Mouse (Mus musculus): ENCODE results near the gene Olfr1177-ps. TPM values are rescaled to one million over a fixed set of nuclear protein-coding genes. Genes with fewer than 3 reads are reported as not detected.

Olfr1177-ps gene
- polyA plus RNA-seq (2015; fragmentation: Nextera tagmentation; extraction: Ambion mirVana): not detected in 2 replicates

GRCm38 (mm10) chr2:88346392-88346791 lies at the start of gene Olfr1177-ps:
TSS of gene Olfr1177-ps (minus strand) at chr2:88346492.
- H3K27ac ChIP-seq (ENCODE audit: low read length): no peak within 1 kb of the TSS
- no peak within 1 kb of the TSS for H3K4me2 ChIP-seq (ENCODE audit: low read depth, low read length)
- no peaks in the 10 kb centered on the region for H3K27me3 ChIP-seq (ENCODE audit: control insufficient read depth, insufficient read depth, low read length)
- H3K4me1 ChIP-seq (ENCODE audit: control insufficient read depth, insufficient read depth, low read length): no peaks in the 10 kb centered on the region
- H3K4me3 ChIP-seq (replicated peaks; ENCODE audit: low read length): no peak within 1 kb of the TSS
- WGBS: 73% methylated on average over 1 of the region's 1 CpGs
- H3K9me3 ChIP-seq (replicated peaks; ENCODE audit: control insufficient read depth, low read length): no peaks in the 10 kb centered on the region
- no peaks in the 10 kb centered on the region for H3K36me3 ChIP-seq (ENCODE audit: control insufficient read depth, insufficient read depth, low read length)
- ATAC-seq (ENCODE audit: insufficient read depth, low FRiP score): no peak
- H3K9ac ChIP-seq (ENCODE audit: low read length): no peak within 1 kb of the TSS

GRCm38 (mm10) chr2:88386762-88387161 lies 40.5 kb upstream of the Olfr1177-ps start, which contains the start of gene Olfr1178:
TSS of gene Olfr1178 (plus strand) at chr2:88387062.
- Histone ChIP-seq H3K27ac (ENCODE audit: low read length) (no peak within 1 kb of the TSS), H3K4me2 (ENCODE audit: low read depth, low read length) (no peak within 1 kb of the TSS), H3K36me3 (ENCODE audit: control insufficient read depth, insufficient read depth, low read length) (no peaks in the 10 kb centered on the region), H3K27me3 (ENCODE audit: control insufficient read depth, insufficient read depth, low read length) (no peaks in the 10 kb centered on the region), H3K9ac (ENCODE audit: low read length) (no peak within 1 kb of the TSS), H3K9me3 (replicated peaks; ENCODE audit: control insufficient read depth, low read length) (no peaks in the 10 kb centered on the region), H3K4me3 (replicated peaks; ENCODE audit: low read length) (no peak within 1 kb of the TSS), H3K4me1 (ENCODE audit: control insufficient read depth, insufficient read depth, low read length) (no peaks in the 10 kb centered on the region)
- 83% methylated on average over 1 of the region's 1 CpGs for WGBS
- ATAC-seq (ENCODE audit: insufficient read depth, low FRiP score): no peak

GRCm38 (mm10) chr2:88356304-88356703 lies 10.0 kb upstream of the Olfr1177-ps start:
- H3K4me2 ChIP-seq (ENCODE audit: low read depth, low read length): no peak overlapping the region
- H3K27me3 ChIP-seq (ENCODE audit: control insufficient read depth, insufficient read depth, low read length): no peaks in the 10 kb centered on the region
- no peak overlapping the region for H3K27ac ChIP-seq (ENCODE audit: low read length)
- no peak for ATAC-seq (ENCODE audit: insufficient read depth, low FRiP score)
- H3K36me3 ChIP-seq (ENCODE audit: control insufficient read depth, insufficient read depth, low read length): no peaks in the 10 kb centered on the region
- WGBS: 2% methylated on average over 2 of the region's 2 CpGs
- no peak overlapping the region for H3K9ac ChIP-seq (ENCODE audit: low read length)
- no peaks in the 10 kb centered on the region for H3K9me3 ChIP-seq (replicated peaks; ENCODE audit: control insufficient read depth, low read length)
- no peaks in the 10 kb centered on the region for H3K4me1 ChIP-seq (ENCODE audit: control insufficient read depth, insufficient read depth, low read length)
- no peak overlapping the region for H3K4me3 ChIP-seq (replicated peaks; ENCODE audit: low read length)

- Histone ChIP-seq H3K27ac (ENCODE audit: low read length) (no peak within 1 kb of the TSS), H3K36me3 (ENCODE audit: control insufficient read depth, insufficient read depth, low read length) (no peaks in the 10 kb centered on the region), H3K9me3 (replicated peaks; ENCODE audit: control insufficient read depth, low read length) (no peaks in the 10 kb centered on the region), H3K4me3 (replicated peaks; ENCODE audit: low read length) (no peak within 1 kb of the TSS), H3K27me3 (ENCODE audit: control insufficient read depth, insufficient read depth, low read length) (no peaks in the 10 kb centered on the region), H3K4me2 (ENCODE audit: low read depth, low read length) (no peak within 1 kb of the TSS), H3K4me1 (ENCODE audit: control insufficient read depth, insufficient read depth, low read length) (no peaks in the 10 kb centered on the region), H3K9ac (ENCODE audit: low read length) (no peak within 1 kb of the TSS)
- 52% methylated on average over 1 of the region's 1 CpGs for WGBS
- ATAC-seq (ENCODE audit: insufficient read depth, low FRiP score): no peak
These were observed 9.9 kb downstream of the Olfr1177-ps start, which contains the start of gene Olfr1176 for GRCm38 (mm10) chr2:88336421-88336820. TSS of gene Olfr1176 (plus strand) at chr2:88336721.

GRCm38 (mm10) chr2:88327115-88327514 lies 19.2 kb downstream of the Olfr1177-ps start, which contains the start of gene Olfr1175-ps:
TSS of gene Olfr1175-ps (minus strand) at chr2:88327215.
- no peak within 1 kb of the TSS for H3K27ac ChIP-seq (ENCODE audit: low read length)
- no peaks in the 10 kb centered on the region for H3K9me3 ChIP-seq (replicated peaks; ENCODE audit: control insufficient read depth, low read length)
- H3K27me3 ChIP-seq (ENCODE audit: control insufficient read depth, insufficient read depth, low read length): no peaks in the 10 kb centered on the region
- H3K9ac ChIP-seq (ENCODE audit: low read length): no peak within 1 kb of the TSS
- no peak within 1 kb of the TSS for H3K4me3 ChIP-seq (replicated peaks; ENCODE audit: low read length)
- H3K4me1 ChIP-seq (ENCODE audit: control insufficient read depth, insufficient read depth, low read length): no peaks in the 10 kb centered on the region
- ATAC-seq (ENCODE audit: insufficient read depth, low FRiP score): no peak
- no peak within 1 kb of the TSS for H3K4me2 ChIP-seq (ENCODE audit: low read depth, low read length)
- H3K36me3 ChIP-seq (ENCODE audit: control insufficient read depth, insufficient read depth, low read length): no peaks in the 10 kb centered on the region
- WGBS: 77% methylated on average over 2 of the region's 2 CpGs

GRCm38 (mm10) chr2:88315035-88315434 lies 31.3 kb downstream of the Olfr1177-ps start, which contains the start of gene Olfr1174-ps:
TSS of gene Olfr1174-ps (minus strand) at chr2:88315135.
- Histone ChIP-seq H3K4me3 (replicated peaks; ENCODE audit: low read length) (no peak within 1 kb of the TSS), H3K4me2 (ENCODE audit: low read depth, low read length) (no peak within 1 kb of the TSS), H3K36me3 (ENCODE audit: control insufficient read depth, insufficient read depth, low read length) (no peaks in the 10 kb centered on the region), H3K27ac (ENCODE audit: low read length) (no peak within 1 kb of the TSS), H3K9ac (ENCODE audit: low read length) (no peak within 1 kb of the TSS), H3K27me3 (ENCODE audit: control insufficient read depth, insufficient read depth, low read length) (no peaks in the 10 kb centered on the region), H3K9me3 (replicated peaks; ENCODE audit: control insufficient read depth, low read length) (no peaks in the 10 kb centered on the region), H3K4me1 (ENCODE audit: control insufficient read depth, insufficient read depth, low read length) (no peaks in the 10 kb centered on the region)
- 90% methylated on average over 4 of the region's 4 CpGs for WGBS
- ATAC-seq (ENCODE audit: insufficient read depth, low FRiP score): no peak

Other genes starting within 250 kb of the Olfr1177-ps start
- not detected in 2 replicates for gene Olfr1166, start 218.2 kb downstream of the Olfr1177-ps start, polyA plus RNA-seq (2015; fragmentation: Nextera tagmentation; extraction: Ambion mirVana)
- not detected in 2 replicates for gene Olfr1167, start 191.3 kb downstream of the Olfr1177-ps start, polyA plus RNA-seq (2015; fragmentation: Nextera tagmentation; extraction: Ambion mirVana)
- not detected in 2 replicates for gene Olfr1168, start 164.6 kb downstream of the Olfr1177-ps start, polyA plus RNA-seq (2015; fragmentation: Nextera tagmentation; extraction: Ambion mirVana)
- gene Olfr1170, start 118.2 kb downstream of the Olfr1177-ps start, polyA plus RNA-seq (2015; fragmentation: Nextera tagmentation; extraction: Ambion mirVana): not detected in 2 replicates
- gene Olfr1173, start 66.6 kb downstream of the Olfr1177-ps start, polyA plus RNA-seq (2015; fragmentation: Nextera tagmentation; extraction: Ambion mirVana): not detected in 2 replicates
- gene Olfr1174-ps, start 31.4 kb downstream of the Olfr1177-ps start, polyA plus RNA-seq (2015; fragmentation: Nextera tagmentation; extraction: Ambion mirVana): not detected in 2 replicates
- gene Olfr1175-ps, start 19.3 kb downstream of the Olfr1177-ps start, polyA plus RNA-seq (2015; fragmentation: Nextera tagmentation; extraction: Ambion mirVana): not detected in 2 replicates
- gene Olfr1176, start 9.8 kb downstream of the Olfr1177-ps start, polyA plus RNA-seq (2015; fragmentation: Nextera tagmentation; extraction: Ambion mirVana): not detected in 2 replicates
- gene Olfr1178, start 40.6 kb upstream of the Olfr1177-ps start, polyA plus RNA-seq (2015; fragmentation: Nextera tagmentation; extraction: Ambion mirVana): not detected in 2 replicates
- not detected in 2 replicates for gene Olfr1179, start 60.0 kb upstream of the Olfr1177-ps start, polyA plus RNA-seq (2015; fragmentation: Nextera tagmentation; extraction: Ambion mirVana)
- not detected in 2 replicates for gene Olfr1180, start 72.7 kb upstream of the Olfr1177-ps start, polyA plus RNA-seq (2015; fragmentation: Nextera tagmentation; extraction: Ambion mirVana)
- not detected in 2 replicates for gene Olfr1181, start 79.7 kb upstream of the Olfr1177-ps start, polyA plus RNA-seq (2015; fragmentation: Nextera tagmentation; extraction: Ambion mirVana)
- gene Gm13757, start 102.6 kb upstream of the Olfr1177-ps start, polyA plus RNA-seq (2015; fragmentation: Nextera tagmentation; extraction: Ambion mirVana): not detected in 2 replicates
- gene Olfr1183, start 108.4 kb upstream of the Olfr1177-ps start, polyA plus RNA-seq (2015; fragmentation: Nextera tagmentation; extraction: Ambion mirVana): not detected in 2 replicates
- not detected in 2 replicates for gene Olfr1184, start 137.1 kb upstream of the Olfr1177-ps start, polyA plus RNA-seq (2015; fragmentation: Nextera tagmentation; extraction: Ambion mirVana)
- not detected in 2 replicates for gene Olfr1185-ps1, start 146.8 kb upstream of the Olfr1177-ps start, polyA plus RNA-seq (2015; fragmentation: Nextera tagmentation; extraction: Ambion mirVana)
- not detected in 2 replicates for gene Olfr1186, start 172.1 kb upstream of the Olfr1177-ps start, polyA plus RNA-seq (2015; fragmentation: Nextera tagmentation; extraction: Ambion mirVana)
- not detected in 2 replicates for gene Olfr1188, start 210.4 kb upstream of the Olfr1177-ps start, polyA plus RNA-seq (2015; fragmentation: Nextera tagmentation; extraction: Ambion mirVana)
- gene Olfr1189, start 240.0 kb upstream of the Olfr1177-ps start, polyA plus RNA-seq (2015; fragmentation: Nextera tagmentation; extraction: Ambion mirVana): not detected in 2 replicates